Mouse (Mus musculus): ENCODE measurements around the gene Sphk2. TPM values are rescaled to one million over a fixed set of nuclear protein-coding genes. Genes with fewer than 3 reads are reported as not detected.

The Sphk2 gene
- total and polyA plus RNA-seq, 3 experiments: 15.9 to 24.9 (median 18.2) TPM

DNA sequence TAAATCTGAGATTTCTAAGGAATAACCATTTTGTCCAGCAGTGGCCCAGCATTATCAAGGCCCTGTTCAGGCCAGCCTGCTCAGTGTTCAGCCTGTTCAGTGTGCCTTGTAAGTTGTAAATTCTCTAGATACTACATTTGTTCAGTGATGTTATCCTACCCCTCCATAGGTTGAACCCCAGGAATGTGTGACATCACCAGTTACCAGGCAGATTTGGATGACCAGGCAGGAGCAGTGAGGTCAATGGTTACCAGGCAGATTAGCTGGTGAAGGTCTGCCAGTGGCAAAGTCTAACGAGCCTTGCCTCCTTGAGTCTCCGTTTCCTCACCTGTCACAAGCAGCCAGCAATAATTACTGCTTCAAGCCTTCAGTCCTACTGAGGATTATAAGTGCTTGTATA is 26.6 kb upstream of the Sphk2 start:
- DNase-seq: peak in 1 of 2 experiments; percentile 33

DNA sequence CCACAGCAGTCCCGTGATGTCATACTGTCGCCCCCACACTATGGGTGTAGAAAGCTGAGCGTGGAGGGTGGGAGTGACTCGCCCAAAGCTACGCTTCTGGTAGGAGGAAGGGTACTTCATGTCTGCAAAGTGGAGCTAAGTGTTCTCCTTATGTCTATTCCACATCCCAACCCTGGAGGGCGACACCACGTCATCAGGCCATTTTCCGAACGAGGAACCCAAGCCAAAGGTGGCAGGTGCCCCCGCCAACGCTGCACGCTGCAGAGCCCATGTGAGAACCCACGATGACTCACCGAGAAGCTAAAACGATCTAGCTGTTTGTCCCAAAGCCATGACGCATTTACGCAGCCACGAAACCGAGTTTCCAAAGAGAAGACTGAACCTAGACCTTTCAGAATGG is 24.5 kb upstream of the Sphk2 start:
- TF ChIP-seq EP300 (IDR thresholded peaks at IDR 0.05; ENCODE audit: insufficient read depth, low read depth, low read length) (no peak), CTCF (IDR thresholded peaks at IDR 0.05) (no peak), POLR2A (IDR thresholded peaks at IDR 0.05; ENCODE audit: insufficient read depth, low read depth, low read length) (no peak)
- Histone ChIP-seq H3K4me3 (no peak overlapping the region), H3K9ac (ENCODE audit: low read depth, low read length) (no peak overlapping the region), H3K4me1 (ENCODE audit: control insufficient read depth, insufficient read depth, low read length) (no peaks in the 10 kb centered on the region), H3K79me2 (replicated peaks; ENCODE audit: control insufficient read depth, insufficient read depth, low read length) (no peaks in the 10 kb centered on the region), H3K36me3 (ENCODE audit: control insufficient read depth, insufficient read depth, low read length) (no peaks in the 10 kb centered on the region), H3K27ac (no peak overlapping the region), H3K27me3 (ENCODE audit: control insufficient read depth, insufficient read depth, low read length) (no peaks in the 10 kb centered on the region)
- intact Hi-C loops (cut with DNase I): no loop called here
- WGBS: 30% methylated on average over 19 of the region's 19 CpGs
- DNase-seq: no peak

More for the DNA sequence above, 26.6 kb upstream of the Sphk2 start:
- intact Hi-C loops (cut with DNase I): no loop called here
- H3K27me3 ChIP-seq (ENCODE audit: control insufficient read depth, insufficient read depth, low read length): no peaks in the 10 kb centered on the region
- H3K36me3 ChIP-seq (ENCODE audit: control insufficient read depth, insufficient read depth, low read length): no peaks in the 10 kb centered on the region
- no peak overlapping the region for H3K4me3 ChIP-seq
- no peak for TF ChIP-seq POLR2A (IDR thresholded peaks at IDR 0.05; ENCODE audit: insufficient read depth, low read depth, low read length)
- WGBS: 60% methylated on average over 2 of the region's 2 CpGs
- H3K9ac ChIP-seq (ENCODE audit: low read depth, low read length): no peak overlapping the region
- no peaks in the 10 kb centered on the region for H3K79me2 ChIP-seq (replicated peaks; ENCODE audit: control insufficient read depth, insufficient read depth, low read length)
- H3K27ac ChIP-seq: no peak overlapping the region
- peaks cover 2% of the 10 kb centered on the region; the same call in 1 of the 2 replicates for H3K4me1 ChIP-seq (ENCODE audit: control insufficient read depth, insufficient read depth, low read length)

DNA sequence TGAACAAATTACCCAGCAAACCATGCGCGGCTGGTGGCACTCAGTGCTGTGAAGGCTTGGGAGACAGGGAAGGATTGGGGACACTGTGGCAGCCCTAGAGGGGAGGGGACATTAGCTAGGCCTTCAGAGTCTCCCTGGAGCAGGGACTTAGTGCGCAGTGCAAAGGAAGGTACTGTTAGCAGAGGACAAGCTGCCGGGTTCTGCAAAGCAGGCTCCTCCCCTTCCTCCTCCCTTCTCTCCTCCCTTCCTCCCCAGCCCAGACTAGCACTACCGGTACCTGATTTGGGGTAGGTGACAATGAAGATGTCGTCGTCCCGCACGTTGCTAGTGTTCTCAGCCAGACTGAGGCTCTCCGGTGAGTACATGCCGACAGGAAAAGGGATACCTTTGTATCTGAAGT is 24.0 kb upstream of the Sphk2 start:
- no peak for DNase-seq
- H3K27me3 ChIP-seq (ENCODE audit: control insufficient read depth, insufficient read depth, low read length): no peaks in the 10 kb centered on the region
- H3K79me2 ChIP-seq (replicated peaks; ENCODE audit: control insufficient read depth, insufficient read depth, low read length): no peaks in the 10 kb centered on the region
- no peak overlapping the region for H3K4me3 ChIP-seq
- no peaks in the 10 kb centered on the region for H3K4me1 ChIP-seq (ENCODE audit: control insufficient read depth, insufficient read depth, low read length)
- no peaks in the 10 kb centered on the region for H3K36me3 ChIP-seq (ENCODE audit: control insufficient read depth, insufficient read depth, low read length)
- H3K9ac ChIP-seq (ENCODE audit: low read depth, low read length): no peak overlapping the region
- WGBS: 46% methylated on average over 11 of the region's 11 CpGs
- TF ChIP-seq EP300 (IDR thresholded peaks at IDR 0.05; ENCODE audit: insufficient read depth, low read depth, low read length) (no peak), POLR2A (IDR thresholded peaks at IDR 0.05; ENCODE audit: insufficient read depth, low read depth, low read length) (0 out of 2 replicates have a peak, but pooled peaks have one; percentile 49), CTCF (IDR thresholded peaks at IDR 0.05) (no peak)
- H3K27ac ChIP-seq: no peak overlapping the region
- intact Hi-C loops (cut with DNase I): no loop called here

DNA sequence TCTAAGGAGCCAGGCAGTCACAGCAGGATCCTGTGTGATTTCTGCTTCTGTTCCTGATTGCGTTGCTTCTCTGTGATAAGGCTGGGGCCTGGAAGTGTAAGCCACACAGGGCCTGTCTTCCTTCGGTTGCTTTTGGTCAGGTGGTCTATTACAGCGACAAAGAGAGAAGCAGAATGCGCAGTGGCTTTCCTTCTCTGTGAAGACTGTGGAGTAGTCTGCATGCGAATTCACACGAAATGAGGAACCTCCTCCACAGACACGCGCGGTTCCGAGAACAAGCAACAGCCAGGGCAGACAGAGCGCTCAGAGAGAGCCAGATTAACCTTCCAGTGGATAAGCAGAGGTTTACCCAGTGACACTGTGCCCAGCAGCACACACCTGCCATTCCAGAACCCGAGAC is 23.5 kb upstream of the Sphk2 start:
- 83% methylated on average over 12 of the region's 12 CpGs for WGBS
- H3K4me3 ChIP-seq: no peak overlapping the region
- H3K79me2 ChIP-seq (replicated peaks; ENCODE audit: control insufficient read depth, insufficient read depth, low read length): no peaks in the 10 kb centered on the region
- DNase-seq: no peak
- no peaks in the 10 kb centered on the region for H3K27me3 ChIP-seq (ENCODE audit: control insufficient read depth, insufficient read depth, low read length)
- no peaks in the 10 kb centered on the region for H3K36me3 ChIP-seq (ENCODE audit: control insufficient read depth, insufficient read depth, low read length)
- intact Hi-C loops (cut with DNase I): no loop called here
- H3K9ac ChIP-seq (ENCODE audit: low read depth, low read length): no peak overlapping the region
- no peak for TF ChIP-seq POLR2A (IDR thresholded peaks at IDR 0.05; ENCODE audit: insufficient read depth, low read depth, low read length)
- no peak overlapping the region for H3K27ac ChIP-seq
- no peaks in the 10 kb centered on the region for H3K4me1 ChIP-seq (ENCODE audit: control insufficient read depth, insufficient read depth, low read length)

DNA sequence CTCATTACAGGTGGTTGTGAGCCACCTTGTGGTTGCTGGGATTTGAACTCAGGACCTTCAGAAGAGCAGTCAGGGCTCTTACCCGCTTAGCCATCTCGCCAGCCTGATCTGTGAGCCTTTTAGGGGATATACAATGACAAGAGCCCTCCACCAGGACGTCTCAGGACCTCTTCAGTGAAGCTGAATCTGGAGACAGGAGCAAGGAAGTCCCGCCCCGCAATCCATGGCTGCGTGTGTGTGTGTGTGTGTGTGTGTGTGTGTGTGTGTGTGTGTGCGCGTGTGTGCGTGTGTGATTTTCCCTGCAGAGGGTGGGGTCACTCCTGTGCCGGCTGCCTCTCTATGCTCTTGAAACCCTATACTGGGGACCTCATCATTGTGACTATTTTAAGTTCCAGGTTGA is 22.0 kb upstream of the Sphk2 start:
- Histone ChIP-seq H3K9ac (ENCODE audit: low read depth, low read length) (no peak overlapping the region), H3K27ac (no peak overlapping the region), H3K36me3 (ENCODE audit: control insufficient read depth, insufficient read depth, low read length) (no peaks in the 10 kb centered on the region), H3K4me3 (no peak overlapping the region), H3K4me1 (ENCODE audit: control insufficient read depth, insufficient read depth, low read length) (no peaks in the 10 kb centered on the region), H3K27me3 (ENCODE audit: control insufficient read depth, insufficient read depth, low read length) (no peaks in the 10 kb centered on the region), H3K79me2 (replicated peaks; ENCODE audit: control insufficient read depth, insufficient read depth, low read length) (no peaks in the 10 kb centered on the region)
- intact Hi-C loops (cut with DNase I): loop anchor here (1.0 to 2.0 kb wide), 3 partner anchors 61 to 269 kb away; no protein-coding TSS in a partner anchor
- 69% methylated on average over 10 of the region's 10 CpGs for WGBS
- no peak for DNase-seq
- TF ChIP-seq CTCF (IDR thresholded peaks at IDR 0.05) (no peak), POLR2A (IDR thresholded peaks at IDR 0.05; ENCODE audit: insufficient read depth, low read depth, low read length) (no peak), EP300 (IDR thresholded peaks at IDR 0.05; ENCODE audit: insufficient read depth, low read depth, low read length) (no peak)

DNA sequence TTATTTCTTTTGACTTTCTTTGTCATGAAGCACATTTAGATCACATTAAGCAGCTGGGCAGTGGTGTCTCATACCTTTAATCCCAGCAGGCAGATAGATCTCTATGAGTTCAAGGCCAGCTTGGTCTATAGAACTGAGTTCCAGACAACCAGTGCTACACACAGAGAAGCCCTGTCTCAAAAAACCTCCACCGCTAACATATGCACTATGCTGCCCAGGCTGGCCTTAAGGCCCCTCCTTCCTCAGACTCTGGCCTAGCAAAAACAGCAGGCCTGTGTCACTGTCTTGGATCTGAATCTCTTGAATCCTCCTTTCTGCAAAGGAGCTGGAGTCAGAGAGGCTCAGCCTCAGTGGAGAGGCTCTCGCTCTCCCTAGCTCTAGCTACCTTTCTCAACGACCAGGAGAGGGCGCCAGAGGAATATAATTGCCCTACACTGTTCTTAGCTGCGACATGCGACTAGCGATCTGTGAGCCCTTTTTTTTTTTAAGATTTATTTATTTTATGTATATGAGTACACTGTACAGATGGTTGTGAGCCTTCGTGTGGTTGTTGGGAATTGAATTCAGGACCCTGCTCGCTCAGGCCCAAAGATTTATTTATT is 21.5 kb upstream of the Sphk2 start:
- Histone ChIP-seq H3K27ac (no peak overlapping the region), H3K4me3 (no peak overlapping the region), H3K9ac (ENCODE audit: low read depth, low read length) (no peak overlapping the region), H3K36me3 (ENCODE audit: control insufficient read depth, insufficient read depth, low read length) (no peaks in the 10 kb centered on the region), H3K4me1 (ENCODE audit: control insufficient read depth, insufficient read depth, low read length) (no peaks in the 10 kb centered on the region), H3K27me3 (ENCODE audit: control insufficient read depth, insufficient read depth, low read length) (no peaks in the 10 kb centered on the region), H3K79me2 (replicated peaks; ENCODE audit: control insufficient read depth, insufficient read depth, low read length) (no peaks in the 10 kb centered on the region)
- DNase-seq: peak; percentile 73 to 74
- 7% methylated on average over 9 of the region's 9 CpGs for WGBS
- TF ChIP-seq POLR2A (IDR thresholded peaks at IDR 0.05; ENCODE audit: insufficient read depth, low read depth, low read length): no peak
- peak; percentile 91 for TF ChIP-seq CTCF (IDR thresholded peaks at IDR 0.05)
- peak; percentile 72; the same call in 1 of the 2 replicates for TF ChIP-seq EP300 (IDR thresholded peaks at IDR 0.05; ENCODE audit: insufficient read depth, low read depth, low read length)
- intact Hi-C loops (cut with DNase I): loop anchor here (1.0 to 2.0 kb wide), 3 partner anchors 62 to 270 kb away; no protein-coding TSS in a partner anchor

All from heart, adult 2 months (tissue).